Mouse (Mus musculus) retina, adult 2 months (tissue): ENCODE results near the gene Ace.

Experiments
- DNase-seq: peaks from one replicate; pipeline ENCODE4 v3.0.0-alpha.2; 2012; ENCODE audit warnings: low read depth, low spot score

Gene Ace

DNA sequence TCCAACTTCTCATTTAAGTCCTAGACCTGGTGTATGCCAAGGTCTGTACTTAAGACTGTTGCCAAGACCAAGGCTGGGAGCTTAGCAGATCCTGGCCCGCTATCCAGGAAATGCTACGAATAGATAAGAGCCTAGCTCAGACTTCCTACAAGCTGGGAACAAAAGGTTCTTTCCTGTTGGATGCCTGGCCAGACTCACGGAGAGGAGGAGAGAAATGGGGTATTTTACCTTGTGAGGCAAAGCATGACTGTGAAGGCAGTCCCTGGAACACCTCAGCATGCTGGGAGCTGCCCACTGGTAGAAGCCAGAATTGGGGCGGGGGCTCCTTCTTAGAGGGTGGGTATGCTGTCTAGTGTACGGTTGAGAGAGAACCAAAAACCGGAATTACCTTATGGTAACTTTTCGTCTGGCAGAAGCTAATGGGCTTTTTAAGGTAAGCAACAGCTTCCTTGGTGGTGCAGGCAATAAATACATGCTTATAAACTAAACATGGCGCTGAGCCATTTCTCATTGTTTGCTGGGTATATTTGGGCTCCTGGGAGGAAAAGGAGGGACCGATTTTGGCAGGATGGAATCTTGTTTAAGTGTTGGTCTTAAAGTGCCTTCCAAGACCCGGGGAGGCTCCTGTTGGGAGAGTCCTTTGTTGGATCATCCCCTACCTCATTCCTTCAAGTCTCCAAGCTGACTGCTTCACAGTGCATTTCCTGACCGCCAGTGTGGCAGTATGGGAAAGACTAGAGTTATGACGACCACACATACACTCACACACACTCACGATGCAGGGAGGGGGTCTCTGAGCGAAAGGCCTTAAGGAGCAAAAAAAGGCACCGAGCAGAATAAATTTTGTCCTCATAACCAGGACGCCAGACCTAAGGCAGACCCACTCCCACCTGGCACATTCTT is 22.7 kb upstream of the Ace start:
- no peak for DNase-seq

DNA sequence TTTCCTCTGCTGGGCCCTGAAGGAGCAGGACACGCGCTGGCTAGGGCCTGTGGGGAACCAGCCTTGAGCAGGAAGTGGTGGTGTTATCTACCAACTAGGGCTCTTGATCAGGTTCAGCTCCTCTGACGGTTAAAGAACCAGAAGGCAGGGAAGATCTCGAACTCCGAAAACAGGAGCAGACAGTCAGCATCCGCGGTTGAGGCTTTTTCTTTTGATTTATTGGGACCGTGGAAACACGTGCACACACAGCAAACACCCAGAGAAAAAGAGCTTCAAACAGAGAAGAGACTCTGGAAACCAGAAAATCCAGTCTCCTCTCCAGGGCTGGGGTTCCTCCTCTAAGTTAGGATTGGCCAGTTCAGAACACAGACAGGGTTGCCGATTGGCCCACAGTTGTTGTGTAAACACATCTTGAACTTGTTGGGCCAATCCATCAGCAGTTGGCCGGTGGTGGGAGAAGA is 21.0 kb upstream of the Ace start:
- DNase-seq: no peak

DNA sequence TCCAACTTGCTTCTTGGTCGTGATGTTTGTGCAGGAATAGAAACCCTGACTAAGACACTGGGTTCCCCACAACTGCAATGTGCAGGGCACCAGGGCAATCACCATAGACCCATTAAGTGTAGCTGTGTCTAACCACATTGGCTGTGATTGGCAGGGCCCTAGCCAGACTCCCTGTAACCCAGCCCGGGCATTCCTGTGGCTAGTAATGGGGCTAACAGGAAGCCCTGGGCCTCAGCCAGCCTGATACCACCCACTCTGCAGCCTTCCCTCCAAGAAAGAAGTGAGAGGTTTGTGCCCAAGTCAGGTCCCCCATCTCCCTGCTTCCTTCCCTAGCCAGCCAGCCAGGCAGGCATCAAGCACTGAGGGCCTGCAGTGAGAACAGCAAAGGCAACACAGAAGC is 19.5 kb upstream of the Ace start:
- no peak for DNase-seq

DNA sequence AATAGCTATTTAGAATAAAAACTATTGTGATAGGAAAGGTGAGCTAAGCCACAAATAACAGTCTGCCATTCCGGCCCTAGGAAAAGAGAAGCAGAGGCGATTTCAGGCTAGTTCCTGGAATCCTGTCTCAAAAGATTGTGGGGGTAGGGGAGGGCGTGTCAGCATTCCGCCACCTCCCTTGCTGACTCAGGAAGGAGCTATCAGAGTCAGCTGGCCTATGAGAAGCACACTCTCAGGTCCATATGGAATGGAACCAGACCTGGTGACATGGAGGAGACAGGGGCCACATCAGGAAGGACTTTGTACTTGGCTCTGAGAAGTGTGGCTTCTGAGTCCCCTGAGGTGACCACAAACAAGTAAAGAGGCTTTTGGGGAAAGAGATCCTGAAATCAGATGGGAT is 17.2 kb upstream of the Ace start:
- no peak for DNase-seq

DNA sequence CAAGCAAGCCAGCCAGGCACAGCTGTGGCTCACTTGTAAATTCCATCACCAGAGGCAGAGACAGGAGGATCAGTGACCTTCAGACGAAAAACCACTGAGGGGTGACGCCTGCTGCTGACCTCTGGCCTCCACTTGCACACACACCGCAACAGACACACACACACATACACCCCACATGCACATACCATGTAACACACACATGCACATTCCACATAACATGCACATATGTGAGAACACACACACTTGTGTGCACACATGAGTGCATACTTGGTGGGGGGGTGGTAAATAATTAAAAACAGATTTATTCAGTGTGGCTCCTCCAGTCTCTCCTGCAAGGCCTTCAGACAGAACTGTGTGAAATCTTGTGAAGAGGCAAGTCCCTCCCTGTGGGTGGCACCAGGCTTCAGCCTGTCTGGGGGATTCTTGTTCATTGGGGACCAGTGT is 16.1 kb upstream of the Ace start:
- DNase-seq: no peak

DNA sequence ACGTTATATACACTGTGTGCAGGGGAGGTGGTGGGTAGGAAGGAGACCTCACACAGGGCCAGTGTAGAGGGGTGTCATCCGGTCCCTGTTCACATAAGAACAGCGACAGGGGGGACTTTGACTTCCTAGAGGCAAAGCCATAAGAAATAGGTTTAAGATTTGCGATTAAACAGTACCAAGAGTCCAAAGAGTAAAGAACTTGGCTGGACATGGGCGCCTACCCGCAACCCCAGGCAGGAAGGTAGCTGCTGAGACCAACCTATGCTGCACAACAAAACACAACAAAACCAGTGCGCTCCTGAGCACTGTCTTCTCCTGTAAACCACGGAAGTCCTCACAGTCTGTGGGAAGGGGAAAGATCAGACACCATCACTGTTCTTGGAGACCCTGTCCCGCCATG is 15.6 kb upstream of the Ace start:
- DNase-seq: no peak

DNA sequence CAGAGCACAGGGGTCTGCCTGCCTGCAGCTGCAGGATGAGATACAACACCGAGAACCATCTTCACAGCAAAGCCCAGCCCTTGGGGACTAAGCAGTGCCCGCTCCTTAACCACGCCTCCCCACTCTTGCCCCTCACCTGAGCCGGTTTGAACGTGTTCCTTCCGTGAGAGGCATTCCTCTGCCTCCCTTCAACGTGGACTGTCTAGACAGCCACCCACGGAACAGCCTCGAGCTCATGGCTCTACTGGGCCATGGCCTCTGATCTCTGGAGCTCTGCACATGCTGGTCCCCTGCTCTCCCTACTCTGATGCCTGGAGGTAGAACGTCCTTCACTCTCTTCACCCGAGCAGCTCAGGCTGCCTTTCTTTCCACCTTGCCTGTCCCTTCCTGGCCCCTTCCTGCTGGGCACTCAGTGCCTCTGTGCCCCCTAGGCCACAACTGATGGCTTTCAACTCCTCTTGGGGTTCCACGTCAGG is 14.8 kb upstream of the Ace start, which contains the start of gene Cyb561:
Gene Cyb561, minus strand, starts transcription at position 426 of the 476 bp plus-strand sequence.
- DNase-seq: no peak

DNA sequence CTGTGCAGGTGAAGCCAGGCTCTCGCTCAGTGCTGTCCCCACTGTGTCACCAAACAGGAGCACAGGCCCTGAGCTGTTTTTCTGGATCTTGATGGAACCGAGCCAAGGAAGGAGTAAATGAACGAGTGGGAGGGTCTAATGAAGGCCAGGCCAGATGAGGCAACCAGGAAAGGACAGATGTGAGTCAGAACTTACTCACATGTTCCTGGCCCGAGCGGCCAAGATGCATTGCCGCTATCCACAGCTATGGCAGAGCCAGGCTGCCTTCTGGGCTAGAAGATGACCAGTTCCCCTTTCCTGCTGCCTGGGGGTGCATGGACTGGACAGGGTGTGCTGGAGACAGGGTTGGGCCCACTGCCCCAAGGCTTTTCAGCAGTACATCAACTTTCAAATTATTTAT is 14.3 kb upstream of the Ace start:
- DNase-seq: no peak

DNA sequence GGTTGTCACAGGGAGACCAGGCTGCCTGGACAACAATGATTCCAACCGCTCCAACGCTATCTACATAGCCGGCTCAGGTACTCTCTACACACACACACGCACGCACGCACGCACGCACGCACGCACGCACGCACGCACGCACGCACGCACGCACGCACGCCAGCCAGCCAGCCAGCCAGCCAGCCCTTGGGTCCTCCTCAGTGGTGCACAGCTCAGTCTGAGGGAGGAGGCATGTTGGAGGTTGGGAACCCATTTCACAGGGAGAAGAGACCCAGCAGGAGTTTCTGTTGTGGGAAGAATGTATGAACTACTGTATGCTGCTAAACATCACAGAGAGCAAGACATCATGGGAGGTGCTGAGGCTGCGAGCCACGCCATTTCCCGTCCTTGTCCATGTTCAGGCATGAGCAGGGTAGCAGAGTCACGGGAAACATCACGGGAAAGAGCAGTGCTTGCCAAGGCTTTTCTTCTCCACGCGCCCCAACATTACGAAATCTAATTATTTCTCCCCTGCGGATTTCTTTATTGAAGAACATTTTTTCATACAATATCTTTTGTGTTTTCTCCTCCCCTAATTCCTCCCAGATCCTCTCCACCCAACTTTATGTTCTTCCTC is 11.8 kb upstream of the Ace start:
- no peak for DNase-seq

DNA sequence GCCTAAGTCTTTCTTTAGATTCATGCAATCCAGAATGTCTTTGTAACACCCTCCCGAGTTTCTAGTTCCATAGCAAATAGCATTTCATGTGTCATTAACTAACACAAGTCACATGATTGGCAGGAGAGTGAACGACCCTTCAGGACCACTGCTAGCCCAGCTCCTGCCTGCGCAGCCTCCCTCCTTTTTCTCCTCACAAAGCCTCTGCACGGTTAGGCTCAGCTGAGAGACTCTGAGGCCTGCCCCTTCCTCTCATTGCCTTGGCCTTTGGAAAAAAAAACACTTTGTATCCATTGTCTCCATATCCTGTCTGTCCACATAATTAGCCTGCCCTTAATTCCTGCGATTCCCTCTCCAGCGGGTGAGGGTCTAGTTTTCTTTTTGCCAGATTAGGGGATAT is 10.2 kb upstream of the Ace start:
- no peak for DNase-seq

DNA sequence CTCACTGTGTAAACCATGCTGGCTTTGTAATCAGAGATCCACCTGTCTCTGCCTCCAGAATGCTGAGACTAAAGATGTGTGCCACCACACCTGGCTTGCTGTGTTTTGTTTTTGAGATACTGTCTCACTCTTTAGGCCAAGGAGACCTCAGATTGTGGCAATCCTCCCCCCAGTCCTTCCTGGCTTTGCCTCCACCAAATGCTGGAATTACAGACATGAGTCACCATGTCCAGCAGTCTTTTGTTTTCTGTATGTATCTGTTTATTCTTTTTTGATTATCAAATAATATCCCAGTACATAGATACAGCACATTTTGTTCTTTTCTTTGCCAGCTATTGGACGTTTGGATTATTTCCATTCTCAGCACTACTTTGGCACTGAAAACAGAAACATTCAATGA is 9.2 kb upstream of the Ace start:
- no peak for DNase-seq

DNA sequence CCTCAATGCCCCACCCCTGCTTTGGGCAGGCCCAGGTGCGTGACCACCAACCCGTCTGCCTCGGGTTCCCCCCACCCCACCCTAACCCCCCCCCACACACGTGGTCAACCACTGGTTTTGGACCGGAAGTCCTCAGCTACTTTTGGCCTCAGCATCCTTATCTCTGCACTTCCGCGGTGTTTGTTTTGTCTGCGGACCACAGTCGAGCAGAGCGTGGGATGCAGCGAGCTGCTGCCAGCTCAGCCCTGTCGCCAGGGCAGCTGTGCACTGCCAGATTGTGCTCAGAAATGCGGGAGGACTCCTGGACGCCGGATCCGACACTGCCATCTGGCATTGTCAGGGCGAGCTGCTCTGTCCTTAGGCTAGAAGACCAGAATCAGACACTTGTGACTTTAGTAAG is 8.4 kb upstream of the Ace start:
- no peak for DNase-seq

DNA sequence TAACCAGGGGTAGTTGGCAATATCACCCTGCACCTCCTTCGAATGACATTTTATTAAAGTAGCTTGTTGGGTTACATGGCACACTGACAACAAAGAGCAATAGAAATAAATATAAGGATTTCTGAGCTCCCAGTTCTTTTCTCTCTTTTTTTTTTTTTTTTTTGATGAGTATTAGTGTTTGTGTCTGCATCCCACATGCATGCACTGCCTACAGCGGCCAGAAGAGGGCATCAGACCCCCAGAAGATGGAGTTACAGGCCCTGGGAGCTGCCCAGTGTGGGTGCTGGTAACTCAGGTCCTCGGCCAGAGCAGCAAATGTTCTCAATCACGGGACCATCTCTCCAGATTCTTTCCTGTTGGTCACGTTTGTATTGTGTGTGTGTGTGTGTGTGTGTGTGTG is 3.1 kb upstream of the Ace start:
- no peak for DNase-seq

DNA sequence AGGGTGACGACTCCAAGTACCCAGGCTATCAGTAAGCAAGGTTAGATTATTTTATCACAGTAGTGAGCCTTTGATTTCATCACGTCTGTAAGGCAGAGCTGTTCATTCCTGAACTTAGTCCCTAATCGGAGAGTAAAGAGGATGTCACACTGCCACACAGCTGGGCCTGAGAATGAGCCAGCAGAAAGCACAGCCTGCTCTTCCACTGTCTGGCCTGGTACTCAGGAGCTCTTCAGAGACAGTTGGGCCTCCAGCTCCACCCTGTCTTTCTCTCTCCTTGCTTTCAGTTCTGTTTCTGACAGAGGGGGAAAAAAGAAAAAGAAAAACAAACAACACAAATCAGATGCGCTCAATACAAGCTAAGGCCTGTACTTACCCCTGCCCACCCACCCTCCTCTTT is 1.5 kb upstream of the Ace start:
- no peak for DNase-seq

DNA sequence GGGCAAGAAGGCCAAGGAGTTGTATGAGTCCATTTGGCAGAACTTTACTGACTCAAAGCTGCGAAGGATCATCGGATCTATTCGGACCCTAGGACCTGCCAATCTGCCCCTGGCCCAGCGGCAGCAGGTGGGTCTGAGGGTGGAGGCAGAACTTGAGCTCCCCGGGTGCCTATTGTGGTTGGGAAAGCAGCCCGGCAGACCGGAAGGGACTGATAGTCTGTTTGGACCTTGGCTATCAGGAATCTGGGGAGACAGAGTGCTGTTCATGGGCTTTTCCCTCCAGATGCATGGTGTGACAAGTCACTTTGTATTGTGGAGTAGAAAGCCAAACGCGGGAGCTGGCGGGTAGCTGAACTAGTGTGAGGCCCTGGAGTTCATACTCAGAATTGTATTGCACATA is 1.2 kb downstream of the Ace start:
- no peak for DNase-seq

DNA sequence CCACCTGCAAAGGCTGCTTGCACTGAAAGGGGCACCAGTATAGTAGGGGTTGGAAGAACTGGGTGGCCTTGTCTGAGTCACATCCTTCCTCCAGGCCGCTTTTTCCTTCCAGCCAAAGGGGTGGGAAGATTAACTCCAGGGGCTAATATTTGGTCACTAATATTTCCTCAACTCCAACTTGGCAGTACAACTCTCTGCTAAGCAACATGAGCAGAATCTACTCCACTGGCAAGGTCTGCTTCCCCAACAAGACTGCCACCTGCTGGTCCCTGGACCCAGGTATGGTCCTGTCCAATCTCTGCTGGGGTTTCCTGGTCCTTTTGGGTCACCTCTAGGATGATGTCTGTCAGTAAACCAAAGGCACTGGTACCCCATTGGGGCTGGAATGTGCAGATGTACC is 1.8 kb downstream of the Ace start:
- no peak for DNase-seq

DNA sequence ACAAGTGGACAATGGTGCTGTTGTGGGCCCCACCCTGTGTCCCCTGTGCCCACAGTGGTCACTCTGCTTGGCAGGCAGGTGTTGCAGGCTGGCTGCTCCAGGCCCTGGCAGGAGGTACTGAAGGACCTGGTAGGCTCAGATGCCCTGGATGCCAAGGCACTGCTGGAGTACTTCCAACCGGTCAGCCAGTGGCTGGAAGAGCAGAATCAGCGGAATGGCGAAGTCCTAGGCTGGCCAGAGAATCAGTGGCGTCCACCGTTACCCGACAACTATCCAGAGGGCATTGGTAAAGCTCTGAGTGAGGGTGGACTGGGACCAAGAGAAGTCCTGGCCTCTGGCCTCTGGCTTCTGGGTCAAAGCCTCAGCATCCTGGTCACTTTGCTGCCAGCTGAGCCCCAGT is 6.8 kb downstream of the Ace start:
- no peak for DNase-seq

DNA sequence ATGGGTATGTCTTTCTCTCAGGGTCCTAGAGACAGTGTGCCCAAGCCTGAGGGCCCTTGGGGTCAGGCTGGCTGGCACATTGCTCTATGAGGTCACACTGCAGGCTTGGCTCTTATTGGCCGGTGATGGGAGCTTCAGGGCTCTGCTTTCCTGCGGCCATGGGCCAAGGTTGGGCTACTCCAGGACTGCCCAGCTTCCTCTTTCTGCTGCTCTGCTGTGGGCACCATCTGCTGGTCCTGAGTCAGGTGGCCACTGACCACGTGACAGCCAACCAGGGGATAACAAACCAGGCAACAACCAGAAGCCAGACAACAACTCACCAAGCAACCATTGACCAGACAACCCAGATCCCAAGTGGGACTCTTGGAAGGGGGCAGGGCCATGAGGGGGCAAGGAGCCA is 7.3 kb downstream of the Ace start:
- no peak for DNase-seq

DNA sequence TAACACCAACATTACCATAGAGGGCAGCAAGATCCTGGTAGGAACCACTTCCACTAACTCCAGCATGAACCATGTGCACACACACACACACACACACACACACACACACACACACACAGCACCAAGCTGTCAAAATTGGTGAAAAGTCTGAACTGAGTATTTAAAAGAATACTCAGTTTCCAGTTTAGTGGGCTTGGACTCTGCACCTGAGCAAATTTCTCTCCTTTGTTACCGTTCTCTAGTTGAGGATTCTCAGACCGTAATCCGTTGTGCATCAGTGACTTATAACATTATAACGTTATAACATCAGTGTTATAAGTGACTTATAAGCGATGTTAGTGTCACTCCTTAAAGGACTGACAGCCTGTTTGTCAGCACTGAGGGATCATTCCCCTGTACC is 7.9 kb downstream of the Ace start:
- no peak for DNase-seq

DNA sequence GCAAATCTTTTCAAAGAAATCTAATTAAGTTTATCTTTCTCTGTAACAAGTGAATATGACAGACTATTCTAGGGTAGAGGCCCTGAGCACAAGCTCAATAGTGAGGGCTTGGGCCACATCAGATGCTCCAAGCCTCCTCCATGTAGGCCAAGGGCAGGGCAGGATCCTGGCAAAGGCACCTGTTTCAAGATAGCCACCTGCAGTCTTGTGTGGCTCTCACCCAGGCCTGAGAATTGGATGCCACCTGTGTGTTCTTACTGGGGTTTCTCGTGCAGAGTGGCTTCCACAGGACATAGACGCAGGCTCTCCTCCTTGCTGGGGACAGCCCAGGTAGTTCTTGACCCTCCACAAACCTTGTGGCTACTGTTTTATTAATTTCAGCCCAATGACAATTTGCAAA is 10.5 kb downstream of the Ace start:
- no peak for DNase-seq

DNA sequence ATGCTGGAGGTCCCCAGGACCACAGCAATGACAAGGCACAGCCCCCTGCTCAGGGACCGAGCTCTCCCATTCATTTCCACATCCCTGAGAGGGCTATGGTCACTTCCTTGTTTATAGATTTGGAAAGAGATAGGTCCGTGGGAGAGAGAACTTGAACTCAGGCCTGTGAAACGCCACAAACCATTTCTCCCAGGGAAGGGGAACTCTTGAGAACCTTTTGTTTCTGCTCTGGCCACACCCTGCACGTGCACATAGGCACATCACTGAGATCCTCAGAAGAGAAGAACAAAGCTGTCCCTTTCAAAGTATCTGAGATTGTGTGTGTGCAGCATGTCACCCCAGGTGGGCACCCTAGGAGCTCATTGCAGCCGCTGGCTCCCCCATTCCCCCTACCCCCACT is 10.9 kb downstream of the Ace start:
- DNase-seq: no peak

DNA sequence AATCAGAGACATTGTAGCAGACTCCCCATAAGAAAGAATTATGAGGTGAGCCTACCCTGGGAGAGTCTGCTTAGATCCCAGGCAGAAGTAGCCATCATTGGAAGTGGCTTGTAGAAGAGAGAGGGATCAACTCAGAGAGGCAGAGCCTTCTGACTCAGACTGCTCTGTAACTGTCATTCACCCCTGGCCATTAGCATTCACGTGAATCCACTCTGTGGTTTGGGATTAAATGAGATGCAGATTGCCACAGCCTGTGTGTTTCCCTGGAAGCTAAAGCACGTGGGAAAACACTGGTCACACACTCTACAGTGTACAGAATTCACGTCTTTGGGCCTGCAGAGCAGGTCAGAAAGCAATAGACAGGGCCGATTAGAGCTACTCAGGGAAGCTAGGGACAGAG is 16.7 kb downstream of the Ace start:
- DNase-seq: no peak

DNA sequence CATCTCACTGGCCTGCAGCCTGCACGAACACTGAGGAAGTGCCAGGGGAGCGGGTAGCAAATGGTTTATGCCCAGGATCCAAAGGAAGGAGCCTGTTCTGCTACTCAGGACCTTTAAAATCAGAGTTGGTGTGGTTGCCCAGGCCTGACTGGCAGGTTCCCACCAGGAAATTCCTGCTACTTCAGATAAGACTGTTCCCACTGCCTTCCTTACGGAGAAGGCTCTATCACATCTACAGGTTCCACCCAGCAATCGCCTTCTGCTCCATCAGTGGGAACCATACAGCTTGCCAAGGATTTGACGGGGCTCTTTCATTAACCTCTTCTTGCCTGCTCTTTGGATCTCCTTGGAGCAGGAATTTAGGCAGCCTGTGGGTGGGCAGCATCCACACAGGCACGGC is 19.7 kb downstream of the Ace start:
- DNase-seq: no peak
